Mouse (Mus musculus) CH12.LX (cell line): Measurements from ENCODE around the gene Armc8.

Experiments
- CHD2 ChIP-seq: IDR thresholded peaks from 2 replicates; pipeline ENCODE4 v1.6.1; 2011; ENCODE audit warnings: low read length, improper control_type of control experiment
- CTCF ChIP-seq, 2 experiments: IDR thresholded peaks in 1 of 2; conservative IDR thresholded peaks in 1 of 2; 2 replicates each; pipeline ENCODE4 v1.5.1; 2011 to 2012; ENCODE audit warnings: low read depth in 2 of 2, low read length in 2 of 2, improper control_type of control experiment in 1 of 2, inconsistent platforms in 1 of 2, mild to moderate bottlenecking in 1 of 2, moderate library complexity in 1 of 2
- EP300 ChIP-seq: IDR thresholded peaks from 2 replicates; pipeline ENCODE4 v1.6.1; 2011; ENCODE audit warnings: low read length, improper control_type of control experiment
- HCFC1 ChIP-seq: IDR thresholded peaks from 2 replicates; pipeline ENCODE4 v1.6.1; 2012; ENCODE audit warnings: low read depth, mild to moderate bottlenecking, inconsistent platforms, low read length, improper control_type of control experiment
- MAFK ChIP-seq: IDR thresholded peaks from 2 replicates; pipeline ENCODE4 v1.6.1; 2011; ENCODE audit warnings: low read length, improper control_type of control experiment; ENCODE audit not compliant: insufficient replicate concordance
- USF1 ChIP-seq: IDR thresholded peaks from 2 replicates; pipeline ENCODE4 v1.6.1; 2014; ENCODE audit warnings: low read depth, mild to moderate bottlenecking, inconsistent platforms, low read length, improper control_type of control experiment

- TF ChIP-seq EP300 (no peak), MAFK (no peak), USF1 (no peak), CTCF (conservative IDR thresholded peaks at IDR 0.05 in 1 of 2, IDR thresholded peaks at IDR 0.05 in 1 of 2; ENCODE audit: low read depth in 2 of 2, low read length in 2 of 2) (peak; percentile 27 to 63; a peak in 3 of 4 replicates), CHD2 (no peak), HCFC1 (no peak)
Measured at GRCm38 (mm10) chr9:99449886-99450647, 118.6 kb downstream of the Armc8 start.
